Mouse (Mus musculus) thymus, postnatal 14 days (tissue): ENCODE measurements around the gene Med12l.

Experiments used
- DNase-seq: peaks from one replicate; pipeline ENCODE4 v3.0.0; 2021

Med12l gene

GRCm38 (mm10) chr3:59261709-59262472 is 256.3 kb downstream of the Med12l start:
- peak; percentile 37 for DNase-seq

DNA sequence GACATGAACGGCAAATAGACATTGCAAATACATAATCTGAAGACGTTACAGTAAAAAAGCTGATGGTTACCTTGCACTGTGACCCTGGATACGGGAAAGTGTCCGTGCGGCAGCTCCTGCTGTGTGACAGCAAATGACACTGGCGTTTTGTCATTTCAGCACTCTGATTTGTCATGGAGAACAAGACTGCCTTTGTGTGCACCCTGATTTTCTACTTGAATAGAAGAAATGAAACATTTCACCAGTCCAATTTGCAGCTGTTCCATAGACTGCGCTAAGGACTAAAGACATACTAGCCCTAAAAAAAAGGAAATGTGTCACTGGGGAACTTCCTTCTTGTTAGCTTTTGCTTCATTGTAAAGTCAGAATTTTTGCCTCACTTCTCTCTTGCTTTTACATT is 257.1 kb downstream of the Med12l start, which contains the start of gene P2ry12:
P2ry12 (minus strand) TSS at position 168 of the 400 bp plus-strand sequence.
- DNase-seq, result no peak

DNA sequence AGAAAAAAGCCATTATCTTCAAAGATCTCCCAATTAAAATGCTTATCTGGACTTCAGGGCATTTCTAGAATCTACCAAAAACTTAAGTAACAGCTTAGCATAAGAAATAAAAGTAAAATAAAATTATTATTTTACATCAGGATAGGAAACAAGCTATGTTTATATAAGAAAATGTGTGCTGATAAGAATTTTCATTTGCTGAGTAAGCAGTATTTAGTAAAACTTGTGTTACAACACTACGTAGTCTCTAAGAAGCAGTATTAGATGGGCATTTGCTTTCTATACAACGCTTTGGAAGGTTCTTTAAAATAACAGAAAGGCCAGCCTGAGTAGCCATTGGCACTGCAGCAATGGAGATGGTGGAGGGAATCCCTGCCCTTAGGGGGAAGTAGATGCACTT is 257.8 kb downstream of the Med12l start:
- DNase-seq, result no peak

DNA sequence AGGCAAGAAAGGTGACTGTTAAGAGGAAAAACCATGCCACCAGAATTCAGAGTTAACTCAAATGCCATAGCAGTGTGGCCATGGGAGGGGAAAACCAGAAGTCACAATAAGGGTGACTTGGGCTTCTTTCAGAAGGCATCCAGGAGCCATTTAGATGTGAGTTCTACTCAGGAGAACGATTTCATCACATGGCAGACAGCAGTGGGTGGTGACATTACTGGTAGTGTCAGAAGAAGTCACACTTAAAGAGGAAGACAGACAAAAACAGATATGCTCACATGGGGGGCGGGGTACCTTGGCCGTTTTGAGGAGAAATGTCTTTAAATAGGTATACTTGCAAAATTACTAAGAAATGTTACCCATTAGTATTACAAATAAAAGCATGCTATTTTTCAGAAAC is 258.4 kb downstream of the Med12l start:
- no peak for DNase-seq

DNA sequence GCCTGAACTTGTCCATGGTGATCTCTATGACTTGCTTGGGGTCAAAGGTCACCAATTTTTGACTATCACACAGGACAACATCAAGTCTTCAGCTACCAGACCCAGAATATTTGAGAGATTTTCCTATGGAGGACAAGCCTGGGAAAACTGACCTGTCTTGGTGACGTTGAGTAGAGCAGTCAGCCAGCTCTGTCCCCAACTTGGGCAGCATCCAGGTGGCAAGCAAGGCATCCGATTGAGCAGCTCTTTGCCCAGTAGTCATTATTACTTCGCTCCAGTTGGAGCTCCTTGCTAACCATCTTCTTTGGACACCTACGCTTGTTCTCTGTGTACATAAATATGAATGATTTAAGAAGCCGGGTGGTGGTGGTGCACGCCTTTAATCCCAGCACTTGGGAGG is 265.2 kb downstream of the Med12l start:
- DNase-seq, result no peak

GRCm38 (mm10) chr3:59277502-59278253 is 272.1 kb downstream of the Med12l start:
- DNase-seq, result no peak

DNA sequence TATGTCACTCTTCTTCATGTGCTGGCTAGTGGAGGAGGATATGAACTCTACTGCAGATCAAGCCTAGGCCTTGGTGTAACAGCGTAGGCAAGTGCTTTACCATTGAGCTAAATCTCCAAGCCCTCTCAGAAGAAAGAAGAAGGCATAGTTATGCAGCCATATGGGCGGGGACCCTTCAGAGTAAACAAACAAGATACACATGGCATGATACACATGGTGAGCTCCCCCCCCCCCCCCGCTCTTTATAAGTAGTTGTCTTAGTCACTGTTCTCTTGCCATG is 272.6 kb downstream of the Med12l start:
- DNase-seq, result no peak

DNA sequence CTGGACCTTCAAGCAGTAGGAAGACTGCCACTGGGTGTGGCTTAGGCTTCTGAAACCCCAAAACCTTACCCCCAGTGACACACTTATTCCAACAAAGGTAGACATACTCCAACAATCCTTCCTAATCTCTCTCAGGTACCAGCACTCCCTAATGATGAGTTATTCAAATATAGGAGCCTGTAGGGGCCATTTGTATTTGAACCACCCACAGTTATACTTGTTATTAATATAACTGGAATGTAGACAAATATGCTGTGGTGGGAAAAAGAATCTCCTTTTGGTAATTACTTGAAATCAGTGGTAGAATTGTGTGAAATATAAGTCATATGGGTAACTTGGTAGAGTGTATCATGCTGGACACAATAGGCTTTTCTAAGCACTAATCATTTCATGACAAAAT is 273.0 kb downstream of the Med12l start:
- no peak for DNase-seq

- no peak for DNase-seq
Measured at GRCm38 (mm10) chr3:59290551-59290950, 284.9 kb downstream of the Med12l start.

GRCm38 (mm10) chr3:59293437-59294199 is 288.0 kb downstream of the Med12l start:
- no peak for DNase-seq

- DNase-seq, result no peak
Measured at GRCm38 (mm10) chr3:59295699-59296562, 290.3 kb downstream of the Med12l start.

GRCm38 (mm10) chr3:59296563-59297130 is 291.0 kb downstream of the Med12l start:
- DNase-seq, result no peak

DNA sequence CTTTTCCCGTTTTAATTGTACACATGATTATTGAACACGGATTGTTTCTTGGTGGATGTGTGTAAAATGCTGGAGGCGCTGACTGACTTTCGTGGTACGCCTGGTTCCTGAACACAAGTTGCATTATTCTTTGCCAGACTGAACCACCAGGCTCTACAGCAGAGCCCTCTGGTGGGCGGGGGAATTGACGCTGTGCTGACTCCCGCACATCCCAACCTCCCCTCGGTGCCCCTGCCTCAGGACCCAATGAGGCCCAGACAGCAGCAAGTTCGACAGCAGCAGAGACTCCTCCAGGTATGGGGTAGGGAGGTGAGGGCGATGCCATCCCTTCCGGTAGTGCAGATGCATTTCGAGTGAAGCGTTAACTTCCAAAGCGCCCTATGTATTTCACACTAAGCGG is 292.0 kb downstream of the Med12l start:
- peak; percentile 55 for DNase-seq

DNA sequence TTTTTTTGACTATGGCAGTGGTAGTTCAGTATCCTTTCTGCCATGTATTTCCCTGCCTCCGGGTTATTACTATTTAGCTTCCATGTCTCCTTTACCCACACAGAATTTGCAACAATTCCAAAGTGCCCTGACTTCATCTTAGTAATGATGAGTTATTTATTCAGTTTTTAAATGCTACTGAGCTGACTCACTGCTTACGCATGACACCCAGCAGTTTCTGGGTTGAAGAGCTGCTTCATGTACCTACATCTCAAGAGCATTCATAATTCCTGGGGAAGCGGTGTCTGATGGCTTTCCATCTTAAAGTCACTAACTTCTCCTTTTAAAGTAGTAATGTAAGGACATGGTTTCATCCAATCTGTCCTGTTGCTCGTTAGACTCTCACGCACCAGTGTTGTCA is 299.3 kb downstream of the Med12l start:
- no peak for DNase-seq

GRCm38 (mm10) chr3:59305518-59305917 is 299.9 kb downstream of the Med12l start:
- no peak for DNase-seq

GRCm38 (mm10) chr3:59312610-59313009 is 307.0 kb downstream of the Med12l start:
- DNase-seq, result no peak

- DNase-seq, result no peak
Measured at GRCm38 (mm10) chr3:59316077-59316476, 310.5 kb downstream of the Med12l start.

DNA sequence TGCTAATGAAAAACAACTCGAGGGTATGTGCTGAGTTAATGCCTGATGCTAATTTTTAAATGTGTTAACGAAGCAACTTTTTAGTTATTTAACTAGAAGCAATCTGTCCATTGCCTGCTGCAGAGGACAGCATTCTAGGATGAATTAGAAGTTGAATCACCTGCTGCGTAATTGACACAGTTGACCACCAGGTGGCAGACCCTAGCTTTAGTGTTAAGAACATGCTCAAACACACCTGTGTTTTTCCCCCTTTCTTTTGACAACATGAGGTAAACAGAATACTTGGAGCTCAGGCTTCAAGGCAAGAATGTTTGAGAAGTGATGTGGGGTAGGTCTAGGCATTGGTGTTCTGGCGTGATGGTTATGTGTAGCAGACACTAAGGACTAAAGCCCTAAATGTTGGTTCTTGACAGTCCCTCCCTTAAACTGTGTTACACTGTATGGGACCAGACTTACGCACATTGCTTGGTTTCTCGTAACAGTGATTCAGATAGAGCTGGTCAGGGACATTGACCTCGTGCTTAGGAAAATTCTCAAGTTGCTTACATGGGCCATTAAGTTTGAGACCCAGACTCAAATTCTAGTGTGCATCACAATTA is 315.8 kb downstream of the Med12l start:
- peak; percentile 80 for DNase-seq

DNA sequence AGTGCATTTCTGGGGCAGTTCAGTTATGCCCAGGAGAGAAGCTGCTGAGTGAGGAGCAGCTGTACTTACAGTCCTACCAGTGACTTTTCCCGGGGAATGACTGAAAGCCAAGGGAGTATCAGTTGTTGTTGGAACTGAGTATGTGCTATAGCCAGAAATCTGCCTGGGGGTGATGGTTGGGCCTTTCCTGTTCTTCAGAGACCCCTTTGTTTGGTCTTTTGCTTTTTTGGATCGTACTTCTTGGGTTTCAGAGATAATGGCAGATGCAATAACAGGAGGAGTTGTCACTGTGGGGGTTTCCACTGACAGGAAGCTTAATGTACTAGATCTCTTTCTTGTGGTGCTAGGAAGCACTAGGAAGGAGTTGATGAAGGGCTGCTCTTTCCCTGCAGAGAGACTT is 322.9 kb downstream of the Med12l start:
- no peak for DNase-seq

- no peak for DNase-seq
Measured at GRCm38 (mm10) chr3:59341647-59342427, 336.2 kb downstream of the Med12l start.

DNA sequence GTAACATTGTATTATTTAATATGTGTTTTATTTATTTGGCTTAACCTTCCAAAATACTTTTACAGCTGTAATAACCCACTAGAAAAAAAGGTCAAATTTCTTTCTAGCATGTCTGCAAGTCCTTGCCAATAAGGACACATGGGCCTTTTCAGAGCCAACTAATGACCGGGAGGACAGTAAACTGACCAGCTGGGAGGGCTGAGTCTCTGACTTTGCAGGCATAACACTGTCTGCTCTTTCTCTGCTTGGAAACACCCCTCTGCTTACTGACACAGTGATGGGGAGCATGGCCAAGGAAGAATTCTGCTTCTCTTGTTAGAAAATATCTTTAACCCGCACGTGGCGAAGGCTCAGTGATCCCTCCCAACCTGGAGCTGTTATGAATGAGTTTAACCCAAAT is 337.4 kb downstream of the Med12l start:
- no peak for DNase-seq
